Mouse (Mus musculus) hindbrain, postnatal 0 days (tissue): ENCODE results near the gene Ncaph. TPM values are rescaled to one million over a fixed set of nuclear protein-coding genes. Genes with fewer than 3 reads are reported as not detected.

Experiments used
- ATAC-seq: fragments of 200-750 bp; cut with Nextera tagmentation; 2 replicates; pipeline ENCODE4 v1.8.0; 2017; ENCODE audit warnings: mild to moderate bottlenecking, moderate TSS enrichment, moderate library complexity
- DNase-seq: peaks from one replicate; pipeline ENCODE4 v3.0.0-alpha.2; 2015; ENCODE audit warnings: low spot score
- H3K27ac ChIP-seq: fragments of 300-500 bp; sonication (generic); 2 replicates; pipeline ENCODE4 v1.5.1; 2014; ENCODE audit warnings: mild to moderate bottlenecking
- H3K27me3 ChIP-seq: fragments of 300-500 bp; sonication (generic); 2 replicates; pipeline ENCODE4 v1.6.1; 2014; ENCODE audit warnings: low read length, mixed read lengths; ENCODE audit not compliant: insufficient read depth
- H3K36me3 ChIP-seq: fragments of 300-500 bp; sonication (generic); 2 replicates; pipeline ENCODE4 v1.6.1; 2014; ENCODE audit warnings: low read length, mixed read lengths; ENCODE audit not compliant: insufficient read depth
- H3K4me1 ChIP-seq: fragments of 300-500 bp; sonication (generic); 2 replicates; pipeline ENCODE4 v1.6.1; 2014; ENCODE audit warnings: antibody characterized with exemption, low read length, mixed read lengths; ENCODE audit not compliant: insufficient read depth
- H3K4me2 ChIP-seq: fragments of 300-500 bp; sonication (generic); 2 replicates; pipeline ENCODE4 v1.6.1; 2014; ENCODE audit warnings: low read depth, mild to moderate bottlenecking, low read length, moderate library complexity, mixed read lengths
- H3K4me3 ChIP-seq: fragments of 300-500 bp; sonication (generic); 2 replicates; pipeline ENCODE4 v1.5.1; 2014; ENCODE audit warnings: low read length
- H3K9ac ChIP-seq: fragments of 300-500 bp; sonication (generic); replicated peaks from 2 replicates; pipeline ENCODE4 v1.6.1; 2014; ENCODE audit warnings: mild to moderate bottlenecking, low read length, moderate library complexity, mixed read lengths
- H3K9me3 ChIP-seq: fragments of 300-500 bp; sonication (generic); 2 replicates; pipeline ENCODE4 v1.6.1; 2016; ENCODE audit warnings: low read length, mixed read lengths
- CTCF ChIP-seq: IDR thresholded peaks from 2 replicates; pipeline ENCODE4 v1.5.1; 2016; ENCODE audit warnings: antibody characterized with exemption, control low read depth, low read depth
- WGBS: fragments of 180-500 bp; shearing (Covaris S2); extraction: QIAGEN DNeasy Blood & Tissue Kit; methylation state at CpG from one replicate; pipeline ENCODE4 v1.1.7; 2014; 5-methylcytosine and 5-hydroxymethylcytosine counted together
- polyA plus RNA-seq: library from polyadenylated mRNA; unstranded; fragments of >200 nt; fragmentation: Nextera tagmentation; extraction: Ambion mirVana; gene quantifications from 2 replicates; pipeline ENCODE4 v1.2.1, GENCODE M21; 2015
- total RNA-seq: library from RNA; depleted of rRNA; stranded (reverse); fragments of >200 nt; gene quantifications from 2 replicates; pipeline ENCODE4 v1.2.3, GENCODE M21; 2014; rRNA removed

Ncaph gene
- total and polyA plus RNA-seq, 2 experiments from 2014 or later, result 13.0 to 15.9 TPM

DNA sequence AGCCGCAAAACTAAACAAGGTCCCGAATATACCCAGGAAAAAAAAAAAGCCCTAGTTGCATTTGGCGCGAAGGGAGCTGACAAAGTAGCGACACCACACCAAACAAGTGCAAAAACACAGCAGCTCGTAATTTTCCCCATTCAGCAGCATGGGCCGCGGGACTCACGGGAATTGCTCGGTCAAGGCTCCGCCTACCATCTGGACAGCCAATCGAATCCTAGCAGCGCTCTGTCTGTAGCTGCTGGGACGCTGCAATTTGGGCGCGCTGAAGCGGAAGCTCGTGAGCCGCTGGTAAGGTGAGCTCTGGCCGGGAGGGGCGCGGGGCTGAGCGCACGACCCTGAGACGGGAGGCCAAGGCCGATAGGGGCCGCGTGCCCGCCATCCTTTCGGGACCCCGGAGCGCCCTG, 63.3 kb downstream of the Ncaph start, which contains the start of gene Blvra:
Gene Blvra (plus strand): TSS at position 231 of the 407 bp plus-strand sequence.
- peak; percentile 99 for ATAC-seq
- DNase-seq, result peak; percentile 95
- Histone ChIP-seq H3K4me2 (peak within 1 kb of the TSS; percentile 71), H3K4me1 (peaks cover 5% of the 10 kb centered on the region; the same call in 1 of the 2 replicates), H3K9me3 (no peaks in the 10 kb centered on the region), H3K4me3 (peak within 1 kb of the TSS; percentile 75), H3K27ac (peak within 1 kb of the TSS; percentile 26; the same call in 1 of the 2 replicates), H3K36me3 (no peaks in the 10 kb centered on the region), H3K27me3 (no peaks in the 10 kb centered on the region), H3K9ac (peak within 1 kb of the TSS; percentile 61)
- peak; percentile 35; the same call in 1 of the 2 replicates for TF ChIP-seq CTCF
- 1% methylated on average over 25 of the region's 32 CpGs for WGBS

DNA sequence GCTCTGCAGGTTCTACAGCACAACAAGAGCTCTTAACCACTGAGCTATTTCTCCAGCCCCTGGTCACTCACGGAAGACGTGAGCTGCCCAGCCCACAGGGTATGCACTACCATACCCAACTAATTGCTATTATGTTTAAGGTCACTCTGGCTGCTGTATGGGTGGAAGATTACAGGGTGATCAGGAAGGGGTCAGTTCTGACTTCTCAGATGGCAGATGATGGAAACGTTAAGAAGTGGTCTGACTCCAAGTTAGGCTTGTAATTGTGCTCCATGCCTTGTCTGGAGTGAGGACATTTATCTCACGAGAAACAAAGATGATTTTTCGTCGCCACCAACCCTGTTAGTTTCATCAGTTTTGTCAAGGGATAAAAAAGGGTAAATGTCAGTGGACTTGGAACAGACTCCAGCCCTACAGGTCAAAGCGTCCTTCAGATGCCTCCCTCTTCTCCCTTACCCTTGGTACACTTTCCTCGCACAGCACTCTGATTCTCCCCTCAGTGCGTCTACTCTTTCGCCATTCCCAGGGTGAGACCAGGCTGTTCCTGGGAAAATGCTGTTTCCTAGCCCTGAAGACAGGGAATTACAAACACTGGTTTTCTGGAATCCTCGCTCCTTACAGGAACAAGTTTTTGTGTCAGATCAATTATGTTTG, 63.8 kb downstream of the Ncaph start:
- Histone ChIP-seq H3K4me2 (peak overlapping the region; percentile 71), H3K4me3 (peak overlapping the region; percentile 75), H3K4me1 (peaks cover 5% of the 10 kb centered on the region; the same call in 1 of the 2 replicates), H3K9me3 (no peaks in the 10 kb centered on the region), H3K9ac (peak overlapping the region; percentile 61; the same call in 1 of the 2 replicates), H3K27ac (peak overlapping the region; percentile 22; the same call in 1 of the 2 replicates), H3K27me3 (no peaks in the 10 kb centered on the region), H3K36me3 (no peaks in the 10 kb centered on the region)
- no peak for TF ChIP-seq CTCF
- 17% methylated on average over 11 of the region's 11 CpGs for WGBS
- peak; percentile 37; the same call in 1 of the 2 replicates for ATAC-seq
- DNase-seq, result no peak

DNA sequence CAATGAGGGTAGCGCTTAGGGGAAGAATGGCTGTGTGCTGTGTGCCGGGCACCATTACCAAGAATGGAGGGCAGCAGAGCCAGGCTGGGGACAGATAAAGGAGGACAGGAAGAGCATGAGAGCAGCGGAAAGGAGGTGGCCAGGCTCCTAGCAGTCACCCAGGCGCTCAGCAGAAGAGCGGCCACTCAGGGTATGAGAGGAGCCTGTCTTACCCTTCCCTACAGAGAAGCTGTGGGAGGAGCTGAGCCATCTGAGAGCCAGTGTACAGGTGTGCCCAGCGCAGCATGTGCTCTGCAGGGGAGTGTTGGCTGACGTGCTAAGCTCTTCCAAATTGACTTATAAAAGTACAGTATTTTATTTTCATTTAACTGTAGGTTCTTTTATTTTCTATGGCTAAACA, 64.9 kb downstream of the Ncaph start:
- no peak for TF ChIP-seq CTCF
- Histone ChIP-seq H3K27ac (no peak overlapping the region), H3K4me2 (no peak overlapping the region), H3K4me1 (peaks cover 5% of the 10 kb centered on the region; the same call in 1 of the 2 replicates), H3K9me3 (no peaks in the 10 kb centered on the region), H3K9ac (no peak overlapping the region), H3K36me3 (no peaks in the 10 kb centered on the region), H3K4me3 (no peak overlapping the region), H3K27me3 (no peaks in the 10 kb centered on the region)
- ATAC-seq (no peak), DNase-seq (no peak)
- 78% methylated on average over 7 of the region's 7 CpGs for WGBS

DNA sequence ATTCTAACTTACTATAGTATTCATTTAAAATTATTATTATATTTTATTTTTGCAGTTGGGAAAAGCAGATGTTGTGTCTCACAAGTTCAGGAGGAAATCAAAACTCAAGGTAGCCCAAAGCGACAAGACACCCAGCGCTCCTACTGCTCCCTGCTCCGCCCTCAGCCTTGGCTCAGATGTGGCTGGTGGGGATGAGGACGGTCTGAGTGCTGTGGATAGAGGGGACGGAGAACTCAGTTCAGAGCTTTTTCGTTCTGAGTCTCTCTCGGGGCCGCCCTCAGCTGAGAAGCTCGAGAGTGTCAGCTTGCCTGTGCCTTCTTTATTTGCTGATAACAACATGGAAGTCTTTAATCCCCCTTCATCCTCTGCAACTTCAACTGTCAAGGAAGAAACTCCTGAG, 72.3 kb downstream of the Ncaph start:
- no peak overlapping the region for H3K4me2 ChIP-seq
- WGBS, result 93% methylated on average over 9 of the region's 9 CpGs
- peaks cover 52% of the 10 kb centered on the region for H3K36me3 ChIP-seq
- DNase-seq (no peak), ATAC-seq (no peak)
- H3K27me3 ChIP-seq, result no peaks in the 10 kb centered on the region
- no peaks in the 10 kb centered on the region for H3K9me3 ChIP-seq
- no peak overlapping the region for H3K4me3 ChIP-seq
- H3K27ac ChIP-seq, result no peak overlapping the region
- no peak for TF ChIP-seq CTCF
- H3K4me1 ChIP-seq, result no peaks in the 10 kb centered on the region
- no peak overlapping the region for H3K9ac ChIP-seq

Other genes with a start within 250 kb of the Ncaph start
- 35.9 and 37.1 TPM in 2 replicates for gene Sppl2a, start 200.7 kb downstream of the Ncaph start, total RNA-seq
- 29.0 and 31.0 TPM in 2 replicates for gene Sppl2a, start 200.7 kb downstream of the Ncaph start, polyA plus RNA-seq
- gene Ap4e1, start 125.2 kb downstream of the Ncaph start, total RNA-seq, result 9.5 and 10.1 TPM in 2 replicates
- 5.9 and 7.4 TPM in 2 replicates for gene Ap4e1, start 125.2 kb downstream of the Ncaph start, polyA plus RNA-seq
- 6.8 and 9.3 TPM in 2 replicates for gene Blvra, start 63.3 kb downstream of the Ncaph start, total RNA-seq
- 26.5 and 33.4 TPM in 2 replicates for gene Blvra, start 63.3 kb downstream of the Ncaph start, polyA plus RNA-seq
- gene Itpripl1, start 9.5 kb upstream of the Ncaph start, total RNA-seq, result 11.5 and 14.6 TPM in 2 replicates
- 11.0 and 12.4 TPM in 2 replicates for gene Itpripl1, start 9.5 kb upstream of the Ncaph start, polyA plus RNA-seq
- 0.11 and 0.26 TPM in 2 replicates for gene 1810024B03Rik, start 74.3 kb upstream of the Ncaph start, total RNA-seq
- 1.6 and 1.7 TPM in 2 replicates for gene 1810024B03Rik, start 74.3 kb upstream of the Ncaph start, polyA plus RNA-seq
- 99.2 and 102 TPM in 2 replicates for gene Snrnp200, start 74.4 kb upstream of the Ncaph start, total RNA-seq
- gene Snrnp200, start 74.4 kb upstream of the Ncaph start, polyA plus RNA-seq, result 29.6 and 31.7 TPM in 2 replicates
- 53.0 and 56.1 TPM in 2 replicates for gene Ciao1, start 113.9 kb upstream of the Ncaph start, total RNA-seq
- gene Ciao1, start 113.9 kb upstream of the Ncaph start, polyA plus RNA-seq, result 30.0 and 35.3 TPM in 2 replicates
- 169 TPM in 2 replicates for gene Tmem127, start 114.0 kb upstream of the Ncaph start, total RNA-seq
- 72.1 and 76.1 TPM in 2 replicates for gene Tmem127, start 114.0 kb upstream of the Ncaph start, polyA plus RNA-seq
- gene Stard7, start 136.3 kb upstream of the Ncaph start, total RNA-seq, result 142 and 146 TPM in 2 replicates
- 92.3 and 94.3 TPM in 2 replicates for gene Stard7, start 136.3 kb upstream of the Ncaph start, polyA plus RNA-seq
- 8.7 and 14.3 TPM in 2 replicates for gene Dusp2, start 202.2 kb upstream of the Ncaph start, total RNA-seq
- gene Dusp2, start 202.2 kb upstream of the Ncaph start, polyA plus RNA-seq, result 19.4 and 19.9 TPM in 2 replicates
- gene Astl, start 204.7 kb upstream of the Ncaph start, total RNA-seq, result not detected in 2 replicates
- not detected in 2 replicates for gene Astl, start 204.7 kb upstream of the Ncaph start, polyA plus RNA-seq
- 0.47 and 0.99 TPM in 2 replicates for gene Adra2b, start 229.3 kb upstream of the Ncaph start, total RNA-seq
- 0.89 and 1.1 TPM in 2 replicates for gene Adra2b, start 229.3 kb upstream of the Ncaph start, polyA plus RNA-seq